9 mouse cellular contexts compared by ENCODE assay signal in the genomic region with DNA sequence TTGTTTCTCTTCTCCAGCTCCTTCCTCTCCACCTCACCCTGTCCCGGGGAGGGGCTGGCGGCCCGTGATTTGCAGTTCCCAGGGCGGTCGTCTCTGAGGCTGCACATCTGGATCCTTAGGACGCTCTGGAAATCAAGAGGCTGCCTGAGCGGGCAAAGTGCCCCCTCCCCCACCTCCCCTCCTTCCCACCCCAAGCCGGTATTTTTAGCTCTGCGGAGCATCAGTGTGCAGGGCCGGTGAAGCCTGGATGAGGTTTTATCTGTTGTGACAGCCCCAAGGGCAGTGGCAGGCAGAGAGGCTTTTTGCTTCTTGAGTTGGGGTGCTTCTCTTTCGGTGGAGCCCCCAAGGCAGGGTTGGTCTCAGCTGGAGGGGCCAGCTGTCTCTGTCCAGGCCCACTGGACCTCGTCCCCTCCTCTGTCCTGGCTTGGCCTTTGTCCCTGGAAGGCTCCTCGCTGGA. TPM values are rescaled to one million over a fixed set of nuclear protein-coding genes. Genes with fewer than 3 reads are reported as not detected.
DNase-seq lines count a peak whose midpoint lies in the region; ATAC-seq lines count a peak whose summit lies in the region.
"Had no signal": no experiment of that assay in that cellular context is flagged by ENCODE, and none has a peak within 500 bp of the region (broad histone marks: within the 10 kb centered on the region; RNA-seq: fewer than 3 reads in every experiment).

No protein-coding gene starts in this region.

- no peak overlapping the region for H3K4me3 ChIP-seq in embryonic facial prominence, embryonic 13.5 days
- H3K4me3 ChIP-seq in heart, embryonic 15.5 days = peak overlapping the region; percentile 27
- H3K4me3 ChIP-seq in limb, embryonic 13.5 days = no peak overlapping the region
- H3K4me3 ChIP-seq in neural tube, embryonic 14.5 days (ENCODE audit: low read depth, low read length) = no peak overlapping the region
- H3K4me3 ChIP-seq: megakaryocyte, embryonic 14.5 days had no signal

- peak overlapping the region; percentile 98 for H3K27ac ChIP-seq in embryonic facial prominence, embryonic 13.5 days
- H3K27ac ChIP-seq in heart, embryonic 15.5 days = peak overlapping the region; percentile 93
- H3K27ac ChIP-seq in limb, embryonic 13.5 days = peak overlapping the region; percentile 97
- peak overlapping the region; percentile 97 for H3K27ac ChIP-seq in neural tube, embryonic 14.5 days (ENCODE audit: low read depth, low read length)

- peak overlapping the region; percentile 38 for H3K4me2 ChIP-seq in embryonic facial prominence, embryonic 13.5 days
- peak overlapping the region; percentile 54 for H3K4me2 ChIP-seq in heart, embryonic 15.5 days
- peak overlapping the region; percentile 45 for H3K4me2 ChIP-seq in limb, embryonic 13.5 days (replicated peaks)
- H3K4me2 ChIP-seq in neural tube, embryonic 14.5 days (ENCODE audit: low read depth, low read length) = no peak overlapping the region

- WGBS in embryonic facial prominence, embryonic 13.5 days = 6% methylated on average over 13 of the region's 13 CpGs
- 13% methylated on average over 13 of the region's 13 CpGs for WGBS in heart, embryonic 15.5 days
- 6% methylated on average over 13 of the region's 13 CpGs for WGBS in limb, embryonic 13.5 days
- WGBS in neural tube, embryonic 14.5 days = under 1% methylated on average over 13 of the region's 13 CpGs

- peak; percentile 38 for DNase-seq in adrenal gland, adult 2 months
- DNase-seq in adrenal gland, postnatal 25 days = no peak
- no peak for DNase-seq in thymus, postnatal 0 days (ENCODE audit: low spot score)
- DNase-seq in layer of hippocampus, adult 9-11 months = no peak

- peak overlapping the region; percentile 55 for H3K9ac ChIP-seq in embryonic facial prominence, embryonic 13.5 days
- no peak overlapping the region; the same call in 1 of the 2 replicates for H3K9ac ChIP-seq in heart, embryonic 15.5 days
- peak overlapping the region; percentile 46 for H3K9ac ChIP-seq in limb, embryonic 13.5 days
- H3K9ac ChIP-seq in neural tube, embryonic 14.5 days (replicated peaks; ENCODE audit: low read depth, low read length) = peak overlapping the region; percentile 46

- peak; percentile 65 for ATAC-seq in embryonic facial prominence, embryonic 13.5 days (ENCODE audit: insufficient number of reproducible peaks, insufficient read depth, low FRiP score, low TSS enrichment, low read depth)
- peak; percentile 57 for ATAC-seq in heart, embryonic 15.5 days (replicated peaks; ENCODE audit: insufficient number of reproducible peaks, insufficient read depth, low FRiP score, low read depth)
- peak; percentile 74 for ATAC-seq in limb, embryonic 13.5 days (ENCODE audit: low FRiP score, low read depth)
- ATAC-seq in neural tube, embryonic 14.5 days (ENCODE audit: low read depth) = peak; percentile 56; the same call in 1 of the 2 replicates

- no peaks in the 10 kb centered on the region for H3K9me3 ChIP-seq in embryonic facial prominence, embryonic 13.5 days
- no peaks in the 10 kb centered on the region for H3K9me3 ChIP-seq in heart, embryonic 15.5 days (replicated peaks)
- 0 out of 2 replicates have a peak, but pooled peaks cover 4% of the 10 kb centered on the region for H3K9me3 ChIP-seq in limb, embryonic 13.5 days
- H3K9me3 ChIP-seq in neural tube, embryonic 14.5 days (ENCODE audit: control insufficient read depth, low read length) = no peaks in the 10 kb centered on the region

- peaks cover 78% of the 10 kb centered on the region for H3K4me1 ChIP-seq in embryonic facial prominence, embryonic 13.5 days
- H3K4me1 ChIP-seq in heart, embryonic 15.5 days (replicated peaks) = peaks cover 49% of the 10 kb centered on the region
- peaks cover 68% of the 10 kb centered on the region for H3K4me1 ChIP-seq in limb, embryonic 13.5 days
- peaks cover 53% of the 10 kb centered on the region for H3K4me1 ChIP-seq in neural tube, embryonic 14.5 days (ENCODE audit: control insufficient read depth, insufficient read depth, low read length)

- H3K36me3 ChIP-seq in embryonic facial prominence, embryonic 13.5 days = no peaks in the 10 kb centered on the region
- no peaks in the 10 kb centered on the region for H3K36me3 ChIP-seq in heart, embryonic 15.5 days
- H3K36me3 ChIP-seq in limb, embryonic 13.5 days = no peaks in the 10 kb centered on the region
- no peaks in the 10 kb centered on the region for H3K36me3 ChIP-seq in neural tube, embryonic 14.5 days (ENCODE audit: control insufficient read depth, insufficient read depth, low read length)

- H3K27me3 ChIP-seq in embryonic facial prominence, embryonic 13.5 days = no peaks in the 10 kb centered on the region
- no peaks in the 10 kb centered on the region for H3K27me3 ChIP-seq in heart, embryonic 15.5 days
- no peaks in the 10 kb centered on the region for H3K27me3 ChIP-seq in limb, embryonic 13.5 days
- H3K27me3 ChIP-seq in neural tube, embryonic 14.5 days (ENCODE audit: control insufficient read depth, insufficient read depth, low read length) = no peaks in the 10 kb centered on the region

RNA-seq across cellular contexts. Expression of gene Cstad, which starts 57.8 kb away (rescaled TPM):
- total RNA-seq in adrenal gland, adult 2 months (2021) = 1 to 10 TPM; 1.1 to 1.8 TPM
- 0.29 and 0.30 TPM in 2 replicates for polyA plus RNA-seq in adrenal gland, adult 2 months (2012; rRNA removed)
- 1.6 and 4.4 TPM in 2 replicates for total RNA-seq in adrenal gland, postnatal 25 days (2021)
- polyA plus RNA-seq in embryonic facial prominence, embryonic 13.5 days (2015; fragmentation: Nextera tagmentation; extraction: Ambion mirVana) = 1.9 and 2.0 TPM in 2 replicates
- polyA plus RNA-seq in heart, embryonic 15.5 days (2015; fragmentation: Nextera tagmentation; extraction: Ambion mirVana) = 1.1 and 1.5 TPM in 2 replicates
- 1.6 and 1.9 TPM in 2 replicates for polyA plus RNA-seq in limb, embryonic 13.5 days (2015; fragmentation: Nextera tagmentation; extraction: Ambion mirVana)
- polyA plus RNA-seq in neural tube, embryonic 14.5 days (2014; fragmentation: Nextera tagmentation; extraction: Ambion mirVana) = 1.2 and 1.3 TPM in 2 replicates
- 1.2 and 1.3 TPM in 2 replicates for polyA plus RNA-seq in thymus, postnatal 0 days (2015; fragmentation: Nextera tagmentation; extraction: Ambion mirVana)
